Mouse (Mus musculus): Measurements from ENCODE around the gene Eno3.

GRCm38 (mm10) chr11:70658521-70658920 lies 1.5 kb downstream of the Eno3 start:
- TF ChIP-seq HCFC1 (IDR thresholded peaks at IDR 0.05; ENCODE audit: low read depth, low read length) (no peak), ZNF384 (IDR thresholded peaks at IDR 0.05; ENCODE audit: low read depth, low read length) (no peak), POLR2A (IDR thresholded peaks at IDR 0.05; ENCODE audit: control insufficient read depth in 1 of 2, insufficient read depth in 1 of 2, low read depth in 1 of 2, low read length in 2 of 2, poor library complexity in 1 of 2) (no peak), CTCF (IDR thresholded peaks at IDR 0.05 in 2 of 3, conservative IDR thresholded peaks at IDR 0.05 in 1 of 3; ENCODE audit: control insufficient read depth in 1 of 3, insufficient read depth in 1 of 3, low read depth in 2 of 3, low read length in 3 of 3, poor library complexity in 1 of 3, severe bottlenecking in 1 of 3) (no peak), RAD21 (IDR thresholded peaks at IDR 0.05; ENCODE audit: low read depth, low read length) (no peak), POLR2AphosphoS5 (IDR thresholded peaks at IDR 0.05; ENCODE audit: borderline replicate concordance, low read depth, low read length) (no peak), ELF1 (IDR thresholded peaks at IDR 0.05; ENCODE audit: low read depth, low read length) (no peak), CHD1 (IDR thresholded peaks at IDR 0.05; ENCODE audit: low read depth, low read length) (no peak), POLR2AphosphoS2 (IDR thresholded peaks at IDR 0.05; ENCODE audit: low read length) (no peak), ZMIZ1 (IDR thresholded peaks at IDR 0.05; ENCODE audit: low read depth, low read length) (no peak)

Measured in MEL (cell line).